Mouse (Mus musculus): Measurements from ENCODE around the gene Slc15a5.

DNA sequence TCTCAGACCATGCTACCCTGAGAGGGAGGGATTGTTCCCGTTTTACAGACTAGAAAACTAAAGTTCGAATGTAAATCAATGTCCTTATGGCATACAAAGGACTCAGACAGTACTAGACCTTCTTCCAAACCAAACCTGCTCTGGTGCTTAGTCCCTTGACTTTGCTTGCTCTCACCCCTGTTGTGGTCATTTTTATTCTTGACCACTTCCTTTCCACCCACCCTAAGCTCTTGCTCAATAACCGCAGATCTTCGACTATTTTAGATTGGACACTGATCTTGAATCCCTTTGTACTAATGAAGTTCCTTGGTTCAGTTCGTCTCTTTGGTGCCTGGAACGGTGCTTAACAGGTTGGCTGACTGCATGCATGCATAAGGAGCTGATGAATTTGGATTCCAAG, 94.5 kb downstream of the Slc15a5 start:
- TF ChIP-seq CTCF (IDR thresholded peaks at IDR 0.05; ENCODE audit: borderline replicate concordance, insufficient read depth, low read length) (no peak), POLR2A (IDR thresholded peaks at IDR 0.05; ENCODE audit: low read depth, low read length) (no peak)
